Mouse (Mus musculus): ENCODE data around the gene Armc2.

Gene Armc2

GRCm38 (mm10) chr10:41866838-41867154 lies 151.4 kb downstream of the Armc2 start:
- peak; percentile 53 for DNase-seq (ENCODE audit: low read depth, low spot score)

GRCm38 (mm10) chr10:41866069-41866837 lies 152.0 kb downstream of the Armc2 start:
- peak; percentile 53 for DNase-seq (ENCODE audit: low read depth, low spot score)

Measured in brain, adult 2 months (tissue).